Mouse (Mus musculus) ES-E14 (cell line): ENCODE measurements around the gene Prr15l.

ENCODE experiments used
- HCFC1 ChIP-seq: IDR thresholded peaks from 2 replicates; pipeline ENCODE4 v1.6.1; 2012; ENCODE audit warnings: low read length, inconsistent platforms, borderline replicate concordance; ENCODE audit not compliant: insufficient read depth
- MAFK ChIP-seq: IDR thresholded peaks from 2 replicates; pipeline ENCODE4 v1.6.1; 2014; ENCODE audit warnings: mild to moderate bottlenecking, low read depth, low read length, inconsistent platforms; ENCODE audit not compliant: insufficient read depth
- ZNF384 ChIP-seq: IDR thresholded peaks from 2 replicates; pipeline ENCODE4 v1.6.1; 2012; ENCODE audit warnings: low read depth, low read length, inconsistent platforms

GRCm38 (mm10) chr11:96969280-96969722 lies 41.4 kb downstream of the Prr15l start:
- TF ChIP-seq HCFC1 (no peak), ZNF384 (no peak), MAFK (no peak)
